Mouse (Mus musculus) erythroid progenitor cell, adult 5-6 weeks (primary cell): ENCODE measurements at regions not wholly inside any gene's neighbourhood (a gene's known extent, or its start where the extent isn't known, plus 50 kb on each side); places are given as distances from the start of the nearest gene placed in this dataset.

Source experiments
- ATAC-seq: replicated peaks from 2 replicates; pipeline ENCODE4 v1.8.0; 2016; ENCODE audit warnings: moderate number of reproducible peaks, mild to moderate bottlenecking, moderate TSS enrichment, inconsistent platforms; ENCODE audit not compliant: poor library complexity, low FRiP score, severe bottlenecking

DNA sequence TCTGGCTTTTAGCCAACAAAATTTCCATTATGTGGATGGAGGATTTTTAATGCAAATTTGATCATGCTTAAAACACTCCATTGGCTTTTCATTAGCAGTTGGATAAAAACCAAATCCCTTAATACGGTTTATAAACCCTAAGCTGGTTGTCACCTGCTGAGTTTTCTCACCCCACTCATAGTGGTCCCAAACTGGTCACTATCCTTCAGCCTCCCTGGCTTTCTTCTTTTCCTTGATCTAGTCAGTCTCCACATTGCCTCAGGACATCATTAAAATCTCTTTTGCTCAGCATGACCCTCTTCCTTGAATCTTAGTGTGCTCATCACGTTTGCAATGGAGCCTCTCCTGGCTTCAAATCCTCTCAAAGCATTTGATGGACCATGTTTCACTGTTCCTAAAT is 340.9 kb upstream of the Cntn3 start:
- ATAC-seq = no peak

DNA sequence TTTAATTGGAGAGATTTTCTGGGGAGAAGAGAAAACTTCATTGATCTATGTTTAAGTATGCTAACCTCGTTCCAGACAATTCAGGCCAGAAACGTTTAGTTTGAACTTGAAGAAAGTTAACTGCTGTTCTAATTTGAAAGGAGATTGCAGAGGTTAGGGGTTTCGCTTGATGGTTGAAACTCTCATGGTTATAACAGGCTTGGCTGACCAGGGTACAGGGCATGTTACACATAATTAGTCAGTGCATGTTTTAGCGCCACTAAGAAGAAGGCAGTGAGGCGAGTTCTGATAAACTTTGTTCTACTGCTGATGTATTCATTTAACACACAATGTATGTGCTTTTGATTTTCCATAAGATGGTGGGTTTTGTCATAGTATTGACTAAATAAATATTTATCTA is 331.1 kb upstream of the Cntn3 start:
- no peak for ATAC-seq

DNA sequence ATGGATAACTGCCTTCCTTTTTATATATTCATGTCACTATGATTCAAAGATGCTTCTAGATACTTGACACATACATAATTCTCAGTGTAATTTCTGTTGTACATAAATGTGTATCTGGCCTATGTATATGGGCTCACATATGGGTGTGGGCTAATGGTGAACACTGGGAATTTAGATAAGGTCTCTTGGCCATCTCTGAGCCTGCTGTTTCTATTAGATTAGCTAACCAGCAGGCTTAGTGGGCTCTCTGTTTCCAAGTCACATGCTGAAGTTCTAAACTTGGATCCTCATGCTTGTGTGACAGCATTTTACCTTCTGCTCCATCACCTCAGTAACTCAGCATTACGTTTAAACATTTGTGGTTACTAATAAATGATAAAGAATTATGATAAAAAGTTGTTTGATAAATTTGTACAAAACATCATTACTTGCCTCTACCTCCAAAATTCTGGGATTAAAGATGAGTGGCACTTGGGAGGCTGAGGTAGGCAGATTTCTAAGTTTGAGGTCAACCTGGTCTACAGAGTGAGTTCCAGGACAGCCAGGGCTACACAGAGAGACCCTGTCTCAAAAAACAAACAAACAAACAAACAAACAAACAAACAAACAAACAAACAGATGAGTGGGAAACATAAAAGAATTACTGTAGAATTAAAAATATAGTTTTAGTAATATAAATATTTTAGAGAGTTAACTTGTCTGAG is 327.7 kb upstream of the Cntn3 start:
- peak; percentile 98 for ATAC-seq

DNA sequence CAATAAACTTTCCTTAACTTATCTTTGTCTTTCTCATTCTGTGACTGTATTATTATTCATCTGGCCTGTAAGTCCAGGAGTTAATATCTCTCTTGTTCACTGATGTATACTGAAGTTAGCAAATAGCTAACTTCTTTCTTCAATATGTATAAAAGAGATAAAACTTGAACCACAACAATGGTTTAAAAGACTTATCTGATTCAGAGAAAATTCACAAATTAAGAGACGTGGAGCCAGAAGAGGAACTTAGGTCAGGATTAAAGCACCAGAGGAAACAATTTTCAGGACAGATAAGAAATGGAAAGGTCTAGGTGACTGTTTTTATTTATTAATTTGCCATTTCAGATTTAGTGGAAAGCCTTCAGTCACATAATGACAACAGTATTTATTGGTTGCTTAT is 295.5 kb upstream of the Cntn3 start:
- no peak for ATAC-seq

DNA sequence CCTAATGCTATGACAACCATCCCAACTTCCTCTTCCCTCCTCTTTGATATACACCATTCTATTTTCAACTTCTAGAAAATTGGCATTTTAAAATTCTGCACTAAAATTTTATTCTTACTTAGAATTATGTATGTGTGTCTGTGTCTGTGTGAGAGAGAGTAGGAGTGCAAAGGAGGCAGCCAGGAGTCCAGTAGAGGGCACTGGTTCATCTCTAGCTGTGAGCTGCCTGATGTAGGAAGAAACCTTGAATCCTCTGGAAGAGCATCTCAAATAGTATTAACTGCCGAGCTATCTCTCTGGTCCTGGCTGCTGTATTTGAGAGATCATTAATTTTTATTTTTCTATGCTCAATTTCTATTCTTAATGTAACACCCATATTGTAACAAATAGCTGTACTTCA is 271.6 kb upstream of the Cntn3 start:
- ATAC-seq = no peak

DNA sequence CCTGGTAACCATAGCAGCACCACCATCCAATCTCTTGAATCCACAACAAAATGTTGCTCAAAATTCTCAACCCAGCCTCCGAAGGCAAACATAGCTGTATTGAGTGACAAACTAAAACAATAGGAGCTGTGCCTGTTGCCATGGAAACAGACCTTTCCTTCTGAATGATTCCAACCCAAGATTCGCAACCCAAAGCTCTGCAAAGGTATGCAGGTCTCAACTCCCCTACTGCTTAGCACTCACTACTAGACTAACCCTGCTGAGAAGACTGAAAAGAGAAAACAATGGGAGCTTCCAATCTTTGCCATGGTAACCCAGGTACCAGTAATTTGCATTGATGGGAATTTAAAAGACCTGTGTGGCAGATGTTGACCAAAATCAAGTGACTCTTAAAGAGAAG is 260.2 kb upstream of the Cntn3 start:
- ATAC-seq = no peak
